Mouse (Mus musculus) testis, adult 2 months (tissue): ENCODE measurements around the gene Atoh7. TPM values are rescaled to one million over a fixed set of nuclear protein-coding genes. Genes with fewer than 3 reads are reported as not detected.
A peak's percentile ranks its signal among the peaks of the same experiment; 100 is the strongest.

Experiments used
- H3K27ac ChIP-seq: fragments of 200-500 bp; 2 replicates; pipeline ENCODE4 v1.5.1; 2012; ENCODE audit warnings: low read depth, low read length; ENCODE audit not compliant: control insufficient read depth, insufficient read depth
- H3K27me3 ChIP-seq: fragments of 200-500 bp; 2 replicates; pipeline ENCODE4 v1.6.1; 2012; ENCODE audit warnings: mild to moderate bottlenecking, low read length, moderate library complexity; ENCODE audit not compliant: control insufficient read depth, insufficient read depth
- H3K36me3 ChIP-seq: fragments of 200-500 bp; 2 replicates; pipeline ENCODE4 v1.6.1; 2012; ENCODE audit warnings: mild to moderate bottlenecking, low read length; ENCODE audit not compliant: control insufficient read depth, insufficient read depth
- H3K4me1 ChIP-seq: fragments of 200-500 bp; 2 replicates; pipeline ENCODE4 v1.6.1; 2012; ENCODE audit warnings: low read length; ENCODE audit not compliant: control insufficient read depth, insufficient read depth
- H3K4me3 ChIP-seq: fragments of 200-500 bp; 2 replicates; pipeline ENCODE4 v1.5.1; 2012; ENCODE audit warnings: low read depth, mild to moderate bottlenecking, low read length, moderate library complexity, mixed read lengths; ENCODE audit not compliant: control insufficient read depth
- CTCF ChIP-seq: fragments of 200-500 bp; IDR thresholded peaks from 2 replicates; pipeline ENCODE4 v1.5.1; 2012; ENCODE audit warnings: low read depth, mild to moderate bottlenecking, inconsistent platforms, low read length, moderate library complexity; ENCODE audit not compliant: control insufficient read depth, insufficient read depth, insufficient replicate concordance
- POLR2A ChIP-seq: fragments of 200-500 bp; IDR thresholded peaks from 2 replicates; pipeline ENCODE4 v1.6.1; 2012; ENCODE audit warnings: low read depth, mild to moderate bottlenecking, inconsistent platforms, low read length, moderate library complexity; ENCODE audit not compliant: control insufficient read depth
- polyA plus RNA-seq: library from polyadenylated mRNA; depleted of rRNA; stranded (reverse); fragments of >200 nt; gene quantifications from 2 replicates; pipeline ENCODE4 v1.2.3, GENCODE M21; 2012

The Atoh7 gene
- polyA plus RNA-seq, 1 experiment = not detected

DNA sequence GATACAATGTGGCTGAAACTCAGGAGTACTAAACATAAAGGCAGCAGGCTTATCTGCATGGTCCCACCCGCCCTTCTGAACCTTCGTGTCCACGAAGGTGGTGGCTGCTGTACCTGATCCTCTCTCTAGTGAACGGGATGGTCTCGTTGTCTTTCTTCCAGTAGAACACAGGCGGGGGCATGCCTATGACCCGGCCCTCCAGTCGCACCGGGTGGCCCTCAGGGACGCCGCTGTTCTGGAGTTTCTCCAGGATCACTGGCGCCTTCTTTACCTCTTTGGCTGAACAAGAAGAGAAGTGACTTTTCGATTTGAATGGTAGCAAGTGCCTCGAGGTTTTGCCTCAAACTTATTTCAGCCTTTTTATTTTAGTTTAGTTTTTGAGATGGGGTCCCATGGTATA, 20.5 kb downstream of the Atoh7 start:
- Histone ChIP-seq H3K27me3 (no peaks in the 10 kb centered on the region), H3K27ac (no peak overlapping the region), H3K4me3 (no peak overlapping the region), H3K4me1 (peaks cover 7% of the 10 kb centered on the region), H3K36me3 (no peaks in the 10 kb centered on the region)
- no peak for TF ChIP-seq CTCF
- no peak for TF ChIP-seq POLR2A

- TF ChIP-seq CTCF (no peak), POLR2A (no peak)
- Histone ChIP-seq H3K27me3 (no peaks in the 10 kb centered on the region), H3K27ac (no peak overlapping the region), H3K36me3 (no peaks in the 10 kb centered on the region), H3K4me3 (no peak overlapping the region), H3K4me1 (no peaks in the 10 kb centered on the region)
These were observed 22.5 kb downstream of the Atoh7 start for GRCm38 (mm10) chr10:63121961-63122360.

GRCm38 (mm10) chr10:63122516-63122915, 23.1 kb downstream of the Atoh7 start:
- Histone ChIP-seq H3K4me3 (no peak overlapping the region), H3K36me3 (no peaks in the 10 kb centered on the region), H3K4me1 (no peaks in the 10 kb centered on the region), H3K27me3 (no peaks in the 10 kb centered on the region), H3K27ac (no peak overlapping the region)
- TF ChIP-seq CTCF = no peak

GRCm38 (mm10) chr10:63123141-63123540, 23.7 kb downstream of the Atoh7 start:
- no peak overlapping the region for H3K4me3 ChIP-seq
- no peak overlapping the region for H3K27ac ChIP-seq
- TF ChIP-seq POLR2A (no peak), CTCF (no peak)
- no peaks in the 10 kb centered on the region for H3K36me3 ChIP-seq
- no peaks in the 10 kb centered on the region for H3K27me3 ChIP-seq
- H3K4me1 ChIP-seq = no peaks in the 10 kb centered on the region

DNA sequence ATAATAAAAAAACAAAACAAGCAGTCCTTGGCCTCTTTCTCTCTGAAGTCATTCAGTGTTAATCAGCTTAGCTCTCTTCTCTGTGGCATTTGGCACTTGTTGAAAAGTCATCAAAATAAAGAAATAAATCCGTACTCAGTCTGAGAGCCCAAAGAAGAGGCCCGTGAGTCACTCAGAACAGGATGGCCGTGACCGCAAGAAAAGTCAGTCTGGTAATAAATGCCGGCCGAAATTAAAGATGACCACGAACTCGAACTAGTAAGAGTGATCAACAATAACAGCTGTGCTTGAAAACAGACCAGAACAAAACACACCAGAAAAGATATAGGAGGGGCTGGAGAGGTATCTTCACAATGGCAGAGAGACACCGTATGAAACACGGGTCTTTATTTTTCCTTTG, 24.6 kb downstream of the Atoh7 start:
- Histone ChIP-seq H3K27ac (no peak overlapping the region), H3K36me3 (no peaks in the 10 kb centered on the region), H3K4me1 (no peaks in the 10 kb centered on the region), H3K4me3 (no peak overlapping the region), H3K27me3 (no peaks in the 10 kb centered on the region)
- TF ChIP-seq CTCF (no peak), POLR2A (no peak)

DNA sequence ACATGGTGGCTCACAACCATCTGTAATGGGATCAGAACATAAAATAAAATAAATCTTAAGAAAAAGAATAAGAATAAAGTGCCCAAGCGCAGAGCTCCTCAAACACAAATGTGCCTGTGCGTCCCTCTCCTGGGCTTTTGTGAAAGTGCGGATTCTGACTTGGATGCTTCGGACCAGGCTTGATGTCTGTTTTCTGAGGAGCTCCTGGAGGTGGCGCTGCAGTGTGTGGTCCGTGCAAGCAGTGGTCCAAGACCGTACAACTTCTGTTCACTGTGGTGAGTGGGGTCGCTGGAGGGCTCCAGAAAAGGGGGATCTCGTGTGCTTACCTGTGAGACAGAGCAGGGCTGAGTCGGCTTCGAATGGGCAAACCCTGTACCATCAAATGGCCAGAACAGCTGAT, 25.9 kb downstream of the Atoh7 start:
- no peak overlapping the region for H3K4me3 ChIP-seq
- peak; percentile 2; the same call in 1 of the 2 replicates for TF ChIP-seq CTCF
- TF ChIP-seq POLR2A = no peak
- H3K36me3 ChIP-seq = no peaks in the 10 kb centered on the region
- no peaks in the 10 kb centered on the region for H3K4me1 ChIP-seq
- no peak overlapping the region for H3K27ac ChIP-seq
- H3K27me3 ChIP-seq = no peaks in the 10 kb centered on the region

DNA sequence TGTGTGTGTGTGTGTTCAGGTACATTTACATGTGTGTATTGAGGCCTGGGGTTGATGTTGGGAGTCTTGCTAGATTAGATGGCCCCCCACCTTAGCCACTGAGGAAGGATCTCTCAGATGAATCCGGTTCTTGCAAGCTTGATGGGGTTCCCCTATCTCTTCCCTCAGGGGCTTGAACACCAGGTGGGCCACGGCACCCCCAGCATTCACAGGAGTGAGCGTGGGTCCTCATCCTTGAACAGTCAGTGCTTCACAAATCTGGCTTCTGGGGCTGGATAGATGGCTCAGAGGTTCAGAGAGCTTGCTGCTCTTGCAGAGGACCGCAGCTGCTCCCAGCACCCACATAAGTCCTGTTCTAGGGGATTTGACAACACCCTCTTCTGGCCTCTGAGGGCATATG, 26.7 kb downstream of the Atoh7 start:
- H3K27me3 ChIP-seq = no peaks in the 10 kb centered on the region
- TF ChIP-seq CTCF = no peak
- no peak for TF ChIP-seq POLR2A
- H3K4me3 ChIP-seq = no peak overlapping the region
- H3K27ac ChIP-seq = no peak overlapping the region
- H3K4me1 ChIP-seq = peaks cover 2% of the 10 kb centered on the region; the same call in 1 of the 2 replicates
- no peaks in the 10 kb centered on the region for H3K36me3 ChIP-seq

GRCm38 (mm10) chr10:63127156-63127555, 27.7 kb downstream of the Atoh7 start:
- Histone ChIP-seq H3K36me3 (no peaks in the 10 kb centered on the region), H3K4me1 (peaks cover 2% of the 10 kb centered on the region; the same call in 1 of the 2 replicates), H3K27ac (no peak overlapping the region), H3K27me3 (no peaks in the 10 kb centered on the region), H3K4me3 (no peak overlapping the region)
- TF ChIP-seq CTCF (no peak), POLR2A (no peak)
